Mouse (Mus musculus) cortical plate, adult 2 months (tissue): ENCODE measurements at regions not wholly inside any gene's neighbourhood (a gene's known extent, or its start where the extent isn't known, plus 50 kb on each side); places are given as distances from the start of the nearest gene placed in this dataset.
"Not testable (repeated sequence)": the region's sequence is repeated elsewhere in the genome, so short reads cannot be mapped to it uniquely, and the experiment has no call there.

ENCODE experiments used
- H3K27ac ChIP-seq: fragments of 200-500 bp; 2 replicates; pipeline ENCODE4 v1.5.1; 2012; ENCODE audit warnings: low read length, control low read depth, inconsistent platforms; ENCODE audit not compliant: insufficient read depth
- H3K4me1 ChIP-seq: fragments of 200-500 bp; 2 replicates; pipeline ENCODE4 v1.6.1; 2011; ENCODE audit warnings: low read length; ENCODE audit not compliant: control insufficient read depth, insufficient read depth
- H3K4me3 ChIP-seq: fragments of 200-500 bp; 2 replicates; pipeline ENCODE4 v1.5.1; 2011; ENCODE audit warnings: mild to moderate bottlenecking, low read length, control low read depth; ENCODE audit not compliant: insufficient read depth
- CTCF ChIP-seq: fragments of 200-500 bp; IDR thresholded peaks from 2 replicates; pipeline ENCODE4 v1.5.1; 2011; ENCODE audit warnings: mild to moderate bottlenecking, control low read depth, low read length; ENCODE audit not compliant: insufficient read depth; ENCODE audit errors: extremely low read depth
- POLR2A ChIP-seq: fragments of 200-500 bp; IDR thresholded peaks from 2 replicates; pipeline ENCODE4 v1.6.1; 2011; ENCODE audit warnings: mild to moderate bottlenecking, low read length, control low read depth; ENCODE audit not compliant: insufficient read depth; ENCODE audit errors: extremely low read depth

DNA sequence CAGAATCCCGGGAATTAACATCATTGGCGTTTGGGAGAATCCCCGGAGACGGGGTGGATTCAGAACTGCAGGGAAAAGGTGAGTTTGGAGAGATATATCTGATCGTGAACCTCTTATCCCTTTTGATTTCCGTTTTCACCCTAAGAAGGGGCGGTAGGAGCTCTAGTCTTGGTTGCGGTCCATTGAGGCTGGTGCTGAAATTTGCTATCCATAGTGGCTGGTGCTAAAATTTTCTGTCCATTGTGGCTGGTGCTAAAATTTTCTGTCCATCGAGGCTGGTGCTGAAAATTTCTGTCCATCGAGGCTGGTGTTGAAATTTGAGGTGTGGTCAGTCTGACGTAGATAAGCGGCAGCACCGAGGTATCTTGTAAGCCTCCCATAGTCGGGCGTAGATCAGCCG, 834.1 kb upstream of the Snrpn start:
- H3K27ac ChIP-seq, H3K4me3 ChIP-seq, H3K4me1 ChIP-seq: not testable (repeated sequence)

DNA sequence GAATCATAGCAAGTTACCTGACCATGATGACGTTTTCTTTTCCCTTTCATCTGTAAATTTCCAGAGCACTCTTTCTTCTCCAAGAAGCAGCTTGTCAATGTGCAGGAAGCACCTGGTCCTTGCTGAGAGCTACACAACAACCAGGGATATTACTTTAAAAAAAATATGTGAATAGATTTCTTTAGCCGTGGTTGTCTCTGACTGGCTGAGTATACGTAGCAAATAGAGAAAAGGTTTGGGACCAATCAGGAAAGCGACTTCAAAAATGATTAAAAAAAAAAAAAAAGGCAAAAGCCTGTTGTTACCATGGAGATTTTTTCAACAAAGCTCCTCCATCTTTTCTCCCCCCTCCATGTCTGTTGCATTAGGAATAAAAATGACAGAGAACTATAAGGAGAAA, 821.2 kb upstream of the Snrpn start:
- no peaks in the 10 kb centered on the region for H3K4me1 ChIP-seq
- H3K4me3 ChIP-seq = peak overlapping the region; percentile 27
- no peak for TF ChIP-seq POLR2A
- no peak for TF ChIP-seq CTCF
- H3K27ac ChIP-seq = no peak overlapping the region

DNA sequence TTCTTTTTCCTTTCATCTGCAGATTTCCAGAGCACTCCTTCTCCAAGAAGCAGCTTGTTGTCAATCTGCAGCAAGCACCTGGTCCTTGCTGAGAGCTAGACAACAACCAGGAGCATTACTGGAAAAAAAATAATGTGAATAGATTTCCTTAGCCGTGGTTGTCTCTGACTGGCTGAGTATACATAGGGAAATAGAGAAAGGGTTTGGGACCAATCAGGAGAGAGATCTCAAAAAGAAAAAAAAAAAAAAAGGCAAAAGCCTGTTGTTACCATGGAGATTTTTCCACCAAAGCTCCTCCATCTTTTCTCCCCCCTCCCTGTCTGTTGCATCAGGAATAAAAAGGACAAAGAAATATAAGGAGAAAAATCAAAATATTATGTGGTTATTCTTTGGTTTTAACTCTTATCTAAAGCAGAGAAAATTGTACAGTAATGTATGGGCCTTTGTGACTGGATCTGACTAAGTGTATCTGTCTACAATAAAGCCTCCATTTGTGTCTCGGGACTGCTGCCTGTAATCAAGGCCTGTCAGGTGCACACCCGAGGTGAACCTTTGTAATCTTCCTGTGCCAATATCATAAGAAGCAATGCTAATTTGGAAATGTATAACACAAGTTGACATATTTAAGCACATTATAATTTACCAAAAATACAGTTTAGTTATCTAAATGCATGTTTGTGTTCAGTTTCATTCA, 799.9 kb upstream of the Snrpn start:
- no peak for TF ChIP-seq POLR2A
- TF ChIP-seq CTCF = no peak
- H3K4me1 ChIP-seq = no peaks in the 10 kb centered on the region
- H3K4me3 ChIP-seq = peak overlapping the region; percentile 30
- no peak overlapping the region for H3K27ac ChIP-seq
